Mouse (Mus musculus) ES-E14 (cell line): ENCODE measurements around the gene Satb2. TPM values are rescaled to one million over a fixed set of nuclear protein-coding genes. Genes with fewer than 3 reads are reported as not detected.

Experiments
- DNase-seq: peaks from one replicate; pipeline ENCODE4 v3.0.0-alpha.2; 2013; ENCODE audit warnings: low read depth, low spot score
- H3K27ac ChIP-seq: 2 replicates; pipeline ENCODE4 v1.5.1; 2012; ENCODE audit warnings: low read depth, mild to moderate bottlenecking, low read length, moderate library complexity, mixed read lengths; ENCODE audit not compliant: poor library complexity, insufficient read depth, severe bottlenecking
- H3K36me3 ChIP-seq: 2 replicates; pipeline ENCODE4 v1.6.1; 2012; ENCODE audit warnings: mild to moderate bottlenecking, low read length, moderate library complexity, mixed read lengths; ENCODE audit not compliant: control insufficient read depth, poor library complexity, insufficient read depth, severe bottlenecking
- H3K4me1 ChIP-seq, 2 experiments: fragments of 150-350 bp in 1 of 2; sonication (generic) in 1 of 2; 2 replicates each; pipeline ENCODE4 v1.6.1; 2012; ENCODE audit warnings: low read length in 2 of 2, mild to moderate bottlenecking in 1 of 2, mixed read lengths in 1 of 2; ENCODE audit not compliant: control insufficient read depth in 2 of 2, insufficient read depth in 2 of 2, poor library complexity in 1 of 2
- H3K4me3 ChIP-seq, 2 experiments: fragments of 150-350 bp in 1 of 2; sonication (generic) in 1 of 2; 2 replicates each; pipeline ENCODE4 v1.5.1; 2012; ENCODE audit warnings: low read length in 2 of 2, low read depth in 1 of 2, mild to moderate bottlenecking in 1 of 2, mixed read lengths in 1 of 2; ENCODE audit not compliant: insufficient read depth in 1 of 2, poor library complexity in 1 of 2, severe bottlenecking in 1 of 2
- H3K9ac ChIP-seq: 2 replicates; pipeline ENCODE4 v1.6.1; 2012; ENCODE audit warnings: low read depth, mild to moderate bottlenecking, low read length, mixed read lengths; ENCODE audit not compliant: poor library complexity, insufficient read depth, severe bottlenecking
- H3K9me3 ChIP-seq: fragments of 150-350 bp; sonication (generic); 2 replicates; pipeline ENCODE4 v1.6.1; 2012; ENCODE audit warnings: low read depth, mild to moderate bottlenecking, low read length; ENCODE audit not compliant: control insufficient read depth, insufficient read depth
- CHD2 ChIP-seq: IDR thresholded peaks from 2 replicates; pipeline ENCODE4 v1.6.1; 2014; ENCODE audit warnings: mild to moderate bottlenecking, low read depth, low read length, inconsistent platforms
- HCFC1 ChIP-seq: IDR thresholded peaks from 2 replicates; pipeline ENCODE4 v1.6.1; 2012; ENCODE audit warnings: low read length, inconsistent platforms, borderline replicate concordance; ENCODE audit not compliant: insufficient read depth
- MAFK ChIP-seq: IDR thresholded peaks from 2 replicates; pipeline ENCODE4 v1.6.1; 2014; ENCODE audit warnings: mild to moderate bottlenecking, low read depth, low read length, inconsistent platforms; ENCODE audit not compliant: insufficient read depth
- ZC3H11A ChIP-seq: IDR thresholded peaks from 2 replicates; pipeline ENCODE4 v1.6.1; 2012; ENCODE audit warnings: low read depth, mild to moderate bottlenecking, inconsistent platforms, low read length, borderline replicate concordance
- ZNF384 ChIP-seq: IDR thresholded peaks from 2 replicates; pipeline ENCODE4 v1.6.1; 2012; ENCODE audit warnings: low read depth, low read length, inconsistent platforms
- in situ Hi-C, 2 experiments: fragments of 600-800 bp; cut with MboI; formaldehyde crosslinking; loops; one replicate each; pipeline ENCODE4 v1.15.1; 2025; ENCODE audit warnings: low sequenced_read_pairs in 2 of 2, inconsistent platforms in 1 of 2; ENCODE audit not compliant: unreplicated experiment in 2 of 2
- total RNA-seq: library from RNA; depleted of rRNA; stranded (reverse); fragments of 300-350 nt; gene quantifications from 2 replicates; pipeline ENCODE4 v1.2.3, GENCODE M21; 2012

Gene Satb2
- total RNA-seq, 1 experiment, result 2.8 TPM

DNA sequence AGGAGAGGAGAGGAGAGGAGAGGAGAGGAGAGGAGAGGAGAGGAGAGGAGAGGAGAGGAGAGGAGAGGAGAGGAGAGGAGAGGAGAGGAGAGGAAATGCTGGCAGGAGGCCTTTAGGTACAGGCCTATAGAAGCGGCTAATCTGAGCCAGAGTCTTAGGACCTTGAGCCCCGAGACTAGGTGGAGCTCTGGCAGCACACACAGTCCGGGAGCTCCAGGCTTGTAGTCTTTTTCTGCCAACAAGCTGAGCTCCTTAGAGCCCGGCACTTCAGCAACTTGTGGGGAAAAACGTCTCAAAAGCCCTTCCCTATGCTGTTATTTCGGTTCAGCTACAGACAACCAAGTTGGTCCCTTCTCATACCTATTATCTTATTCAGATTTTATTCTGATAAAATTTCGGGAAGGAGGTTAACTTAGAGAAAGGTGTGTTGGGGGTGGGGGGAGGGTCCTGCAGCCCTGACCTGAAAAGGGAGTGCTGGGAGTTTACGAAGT lies 4.7 kb upstream of the Satb2 start:
- TF ChIP-seq CHD2 (no peak), HCFC1 (no peak), ZC3H11A (no peak), ZNF384 (no peak), MAFK (no peak)
- H3K4me3 ChIP-seq, result 0 out of 4 replicates have a peak overlapping the region, but pooled peaks of 1 of the 2 experiments have one; percentile 15
- no peaks in the 10 kb centered on the region for H3K4me1 ChIP-seq
- no peak overlapping the region for H3K27ac ChIP-seq
- H3K36me3 ChIP-seq, result no peaks in the 10 kb centered on the region
- DNase-seq, result no peak
- H3K9ac ChIP-seq, result no peak overlapping the region
- H3K9me3 ChIP-seq, result no peaks in the 10 kb centered on the region
- in situ Hi-C loops, result loop anchor here in 1 of 2 experiments (25.0 kb wide), 1 partner anchor 1096 kb away; no protein-coding TSS in a partner anchor

DNA sequence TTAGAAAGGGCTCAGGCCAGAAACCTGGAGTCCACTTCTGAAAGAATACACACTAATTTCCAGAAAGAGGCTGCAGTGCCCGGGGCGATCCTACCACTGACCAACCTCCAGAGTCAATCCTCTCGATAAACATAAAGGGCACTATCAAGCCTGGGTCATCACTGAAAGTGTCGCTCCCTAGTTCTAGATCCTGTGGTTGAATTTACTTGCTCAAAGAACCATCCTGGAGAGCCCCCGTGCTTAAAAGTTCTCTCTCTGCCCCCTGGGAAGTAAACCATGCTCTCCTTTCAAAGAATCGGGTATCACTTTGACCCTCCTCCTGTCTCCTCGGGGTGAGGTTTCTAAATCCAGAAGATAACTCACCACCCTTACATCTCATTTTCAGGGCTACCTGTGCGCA lies 4.2 kb upstream of the Satb2 start:
- no peak for TF ChIP-seq CHD2
- TF ChIP-seq MAFK, result no peak
- TF ChIP-seq ZNF384, result no peak
- no peak for TF ChIP-seq ZC3H11A
- TF ChIP-seq HCFC1, result no peak
- H3K4me1 ChIP-seq, result no peaks in the 10 kb centered on the region
- H3K36me3 ChIP-seq, result no peaks in the 10 kb centered on the region
- no peaks in the 10 kb centered on the region for H3K9me3 ChIP-seq
- H3K4me3 ChIP-seq, result no peak overlapping the region
- H3K27ac ChIP-seq, result no peak overlapping the region
- no peak overlapping the region for H3K9ac ChIP-seq
- no peak for DNase-seq
- in situ Hi-C loops, result loop anchor here in 1 of 2 experiments (25.0 kb wide), 1 partner anchor 1095 kb away; no protein-coding TSS in a partner anchor

DNA sequence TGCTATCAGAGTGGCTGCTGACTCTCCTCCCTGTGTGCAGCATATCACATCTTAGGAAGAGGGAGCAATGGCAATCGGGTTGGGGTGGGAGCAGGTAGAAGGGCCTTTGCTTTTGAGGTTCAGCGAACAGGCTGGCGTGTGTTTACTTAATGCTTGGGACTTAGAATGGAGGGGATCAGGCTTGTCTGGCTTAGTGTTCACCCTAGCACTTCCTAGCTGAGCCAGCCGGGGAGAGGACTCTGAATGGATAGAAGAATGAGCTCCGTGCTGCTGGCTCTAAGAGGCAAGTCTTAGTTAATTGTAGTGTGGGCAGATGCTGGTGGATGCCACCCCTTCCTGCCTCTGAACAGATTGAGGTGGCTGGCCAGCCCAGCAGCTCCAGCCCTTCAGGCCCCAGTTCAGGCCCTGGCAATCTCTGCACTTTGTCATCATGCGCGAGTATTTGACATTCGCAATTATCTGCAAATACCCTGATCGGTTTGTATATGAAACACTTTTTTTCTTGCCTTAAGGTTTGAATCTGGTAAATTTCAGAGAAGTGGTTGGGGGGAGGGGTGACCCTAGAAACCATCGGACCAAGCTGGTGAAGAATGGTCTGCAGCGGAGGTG lies 3.6 kb upstream of the Satb2 start:
- no peak overlapping the region for H3K27ac ChIP-seq
- in situ Hi-C loops, result loop anchor here in 1 of 2 experiments (25.0 kb wide), 1 partner anchor 1095 kb away; no protein-coding TSS in a partner anchor

DNA sequence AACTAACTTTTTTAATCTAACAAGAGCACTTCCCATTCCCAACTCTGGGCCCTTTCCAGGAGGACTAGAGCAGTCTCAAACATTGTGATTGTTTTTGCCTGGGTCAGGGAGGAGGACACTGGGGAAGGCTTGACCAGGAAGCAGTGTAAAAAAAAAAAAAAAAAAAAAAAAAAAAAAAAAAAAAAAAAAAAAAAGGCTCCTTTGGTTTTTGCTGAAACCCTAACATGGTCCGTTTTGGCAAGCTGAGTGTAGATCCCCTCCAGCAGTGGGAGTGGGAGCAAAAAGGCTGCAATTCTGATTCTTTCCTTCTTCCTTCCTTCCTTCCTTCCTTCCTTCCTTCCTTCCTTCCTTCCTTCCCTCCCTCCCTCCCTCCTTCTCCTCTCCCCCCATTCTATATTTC lies 3.1 kb upstream of the Satb2 start:
- no peak for DNase-seq
- TF ChIP-seq ZC3H11A (no peak), ZNF384 (peak; percentile 83)
- no peaks in the 10 kb centered on the region for H3K4me1 ChIP-seq
- in situ Hi-C loops, result loop anchor here in 1 of 2 experiments (25.0 kb wide), 1 partner anchor 1094 kb away; no protein-coding TSS in a partner anchor
- no peak overlapping the region for H3K27ac ChIP-seq
- H3K4me3 ChIP-seq, result no peak overlapping the region
- H3K9ac ChIP-seq, result no peak overlapping the region
- no peaks in the 10 kb centered on the region for H3K9me3 ChIP-seq
- H3K36me3 ChIP-seq, result no peaks in the 10 kb centered on the region

More for the DNA sequence above, 3.6 kb upstream of the Satb2 start:
- Histone ChIP-seq H3K36me3 (no peaks in the 10 kb centered on the region), H3K9me3 (no peaks in the 10 kb centered on the region), H3K4me1 (no peaks in the 10 kb centered on the region), H3K9ac (no peak overlapping the region), H3K4me3 (no peak overlapping the region)
- no peak for TF ChIP-seq HCFC1
- TF ChIP-seq ZNF384, result no peak
- no peak for TF ChIP-seq ZC3H11A
- TF ChIP-seq CHD2, result no peak
- TF ChIP-seq MAFK, result no peak
- DNase-seq, result no peak
